ENCODE assay signal across 19 mouse cellular contexts in the genomic region with DNA sequence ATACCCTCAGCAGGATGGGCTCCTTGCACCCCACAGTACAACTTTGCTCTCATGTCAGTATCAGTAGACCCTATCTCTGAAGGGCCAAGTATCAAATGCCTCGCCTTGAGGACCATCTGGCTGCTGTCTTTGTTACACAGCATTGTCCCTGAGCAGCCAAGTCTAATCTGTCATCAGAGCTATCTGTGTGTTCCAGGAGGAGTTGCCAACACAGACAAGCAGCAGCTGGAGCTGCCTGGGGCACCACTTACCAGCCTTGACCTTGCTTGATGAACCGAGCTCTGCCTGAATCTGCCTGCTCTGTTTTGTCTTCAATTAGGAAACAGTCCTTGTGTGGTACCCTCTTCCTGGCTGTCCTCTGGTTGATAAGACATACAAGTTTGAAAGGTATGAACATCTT. TPM values are rescaled to one million over a fixed set of nuclear protein-coding genes. Genes with fewer than 3 reads are reported as not detected.
DNase-seq lines count a peak whose midpoint lies in the region; ATAC-seq lines count a peak whose summit lies in the region.
"Had no signal": no experiment of that assay in that cellular context is flagged by ENCODE, and none has a peak within 500 bp of the region (broad histone marks: within the 10 kb centered on the region; RNA-seq: fewer than 3 reads in every experiment).

No protein-coding gene starts in this region.

- no peaks in the 10 kb centered on the region for H3K9me3 ChIP-seq in hindbrain, embryonic 15.5 days
- no peaks in the 10 kb centered on the region for H3K9me3 ChIP-seq in hindbrain, embryonic 11.5 days (ENCODE audit: control insufficient read depth, low read length)
- H3K9me3 ChIP-seq: embryonic facial prominence, embryonic 15.5 days; liver, embryonic 12.5 days; megakaryocyte, embryonic 14.5 days had no signal

- H3K27ac ChIP-seq in hindbrain, embryonic 15.5 days (replicated peaks), result no peak overlapping the region
- H3K27ac ChIP-seq in hindbrain, embryonic 11.5 days (ENCODE audit: low read depth, low read length), result no peak overlapping the region
- H3K27ac ChIP-seq: embryonic facial prominence, embryonic 15.5 days; liver, embryonic 12.5 days had no signal

- H3K4me2 ChIP-seq in hindbrain, embryonic 15.5 days, result no peak overlapping the region
- H3K4me2 ChIP-seq in hindbrain, embryonic 11.5 days (replicated peaks; ENCODE audit: low read depth, low read length), result no peak overlapping the region
- H3K4me2 ChIP-seq: embryonic facial prominence, embryonic 15.5 days; liver, embryonic 12.5 days had no signal

- no peaks in the 10 kb centered on the region for H3K36me3 ChIP-seq in hindbrain, embryonic 15.5 days
- H3K36me3 ChIP-seq in hindbrain, embryonic 11.5 days (ENCODE audit: control insufficient read depth, insufficient read depth, low read length), result no peaks in the 10 kb centered on the region
- H3K36me3 ChIP-seq: embryonic facial prominence, embryonic 15.5 days; liver, embryonic 12.5 days had no signal

- peak; percentile 58 for DNase-seq in adrenal gland, adult 2 months
- DNase-seq in adrenal gland, postnatal 10 days, result no peak
- DNase-seq in hindbrain, embryonic 11.5 days (ENCODE audit: low spot score), result no peak
- DNase-seq in ovary, adult 18-20 months (ENCODE audit: low spot score), result peak; percentile 70
- no peak for DNase-seq in ovary, postnatal 10 days (ENCODE audit: low spot score)
- DNase-seq in retina, postnatal 1 day, result peak; percentile 67
- DNase-seq: cerebellum, postnatal 25 days; gastrocnemius, postnatal 25 days; right cerebral cortex, adult 18-20 months had no signal

- WGBS in hindbrain, embryonic 15.5 days, result 69% methylated on average over 2 of the region's 2 CpGs
- WGBS in hindbrain, embryonic 11.5 days, result 69% methylated on average over 2 of the region's 2 CpGs

- H3K4me3 ChIP-seq in hindbrain, embryonic 15.5 days, result no peak overlapping the region
- no peak overlapping the region for H3K4me3 ChIP-seq in hindbrain, embryonic 11.5 days (ENCODE audit: low read depth, low read length)
- H3K4me3 ChIP-seq: embryonic facial prominence, embryonic 15.5 days; liver, embryonic 12.5 days; megakaryocyte, embryonic 14.5 days had no signal

- H3K9ac ChIP-seq in hindbrain, embryonic 15.5 days, result no peak overlapping the region
- H3K9ac ChIP-seq in hindbrain, embryonic 11.5 days (ENCODE audit: low read depth, low read length), result no peak overlapping the region
- H3K9ac ChIP-seq: embryonic facial prominence, embryonic 15.5 days; liver, embryonic 12.5 days had no signal

- peak; percentile 52; the same call in 1 of the 2 replicates for ATAC-seq in hindbrain, embryonic 15.5 days (ENCODE audit: low FRiP score, low read depth)
- ATAC-seq in hindbrain, embryonic 11.5 days (ENCODE audit: low FRiP score), result no peak
- ATAC-seq in granulocyte monocyte progenitor cell, adult 5-6 weeks (replicated peaks; ENCODE audit: poor library complexity, severe bottlenecking), result no peak
- ATAC-seq: forebrain, embryonic 16.5 days; liver, embryonic 12.5 days had no signal

- H3K27me3 ChIP-seq in hindbrain, embryonic 15.5 days, result no peaks in the 10 kb centered on the region
- no peaks in the 10 kb centered on the region for H3K27me3 ChIP-seq in hindbrain, embryonic 11.5 days (ENCODE audit: control insufficient read depth, insufficient read depth, low read length)
- H3K27me3 ChIP-seq: embryonic facial prominence, embryonic 15.5 days; liver, embryonic 12.5 days; megakaryocyte, embryonic 14.5 days had no signal

- no peaks in the 10 kb centered on the region for H3K4me1 ChIP-seq in hindbrain, embryonic 15.5 days (replicated peaks)
- no peaks in the 10 kb centered on the region for H3K4me1 ChIP-seq in hindbrain, embryonic 11.5 days (replicated peaks; ENCODE audit: control insufficient read depth, insufficient read depth, low read length)
- H3K4me1 ChIP-seq: embryonic facial prominence, embryonic 15.5 days; liver, embryonic 12.5 days; megakaryocyte, embryonic 14.5 days had no signal

RNA-seq across cellular contexts. Expression of gene Gm7168, which starts 24.8 kb away (rescaled TPM):
- total RNA-seq in adrenal gland, adult 2 months (2021), result not detected
- polyA plus RNA-seq in adrenal gland, adult 2 months (2012; rRNA removed), result not detected in 2 replicates
- not detected for total RNA-seq in adrenal gland, postnatal 10 days (2021)
- not detected in 2 replicates for polyA plus RNA-seq in hindbrain, embryonic 15.5 days (2015; fragmentation: Nextera tagmentation; extraction: Ambion mirVana)
- not detected in 2 replicates for polyA plus RNA-seq in hindbrain, embryonic 11.5 days (2014; fragmentation: Nextera tagmentation; extraction: Ambion mirVana)
- total RNA-seq in granulocyte monocyte progenitor cell, adult 5-6 weeks (2014; fragmentation: Nextera tagmentation), result not detected in 2 replicates
- total RNA-seq in granulocyte monocyte progenitor cell, adult 5-6 weeks (2017), result not detected in 2 replicates
- total RNA-seq: gastrocnemius, postnatal 25 days; layer of hippocampus, adult 18-20 months; left cerebral cortex, postnatal 14 days had no signal
- polyA plus RNA-seq: embryonic facial prominence, embryonic 15.5 days; forebrain, embryonic 16.5 days; heart, embryonic 14.5 days; intestine, embryonic 14.5 days; liver, embryonic 12.5 days had no signal

Comparison
In these comparisons a context has a peak if more than half of its experiments do, and no peak if none do; other contexts are left out.
1. DNase-seq: peak in adrenal gland, adult 2 months (single experiment), ovary, adult 18-20 months (single experiment) and retina, postnatal 1 day (single experiment); none in adrenal gland, postnatal 10 days (single experiment), hindbrain, embryonic 11.5 days (single experiment) and ovary, postnatal 10 days (single experiment).